Mouse (Mus musculus): Measurements from ENCODE around the gene Gm11172. TPM values are rescaled to one million over a fixed set of nuclear protein-coding genes. Genes with fewer than 3 reads are reported as not detected.

The Gm11172 gene
- polyA plus RNA-seq, 1 experiment from 2014 or later, result not detected

- WGBS, result 78% methylated on average over 5 of the region's 5 CpGs
- no peak overlapping the region for H3K4me3 ChIP-seq
- H3K36me3 ChIP-seq, result no peaks in the 10 kb centered on the region
- H3K27me3 ChIP-seq (ENCODE audit: insufficient read depth, poor library complexity, severe bottlenecking), result peaks cover 10% of the 10 kb centered on the region; the same call in 1 of the 2 replicates
- peak overlapping the region; percentile 42 for H3K27ac ChIP-seq
- no peaks in the 10 kb centered on the region for H3K9me3 ChIP-seq
- DNase-seq (ENCODE audit: low spot score), result no peak
- peaks cover 71% of the 10 kb centered on the region for H3K4me1 ChIP-seq
Measured at GRCm38 (mm10) chr16:10780631-10781120, 32.0 kb upstream of the Gm11172 start.

GRCm38 (mm10) chr16:10781862-10782371, 30.8 kb upstream of the Gm11172 start:
- 25% methylated on average over 9 of the region's 9 CpGs for WGBS
- Histone ChIP-seq H3K9me3 (no peaks in the 10 kb centered on the region), H3K36me3 (no peaks in the 10 kb centered on the region), H3K4me3 (no peak overlapping the region), H3K27ac (peak overlapping the region; percentile 79), H3K27me3 (ENCODE audit: insufficient read depth, poor library complexity, severe bottlenecking) (peaks cover 10% of the 10 kb centered on the region; the same call in 1 of the 2 replicates), H3K4me1 (peaks cover 75% of the 10 kb centered on the region)
- DNase-seq (ENCODE audit: low spot score), result no peak

DNA sequence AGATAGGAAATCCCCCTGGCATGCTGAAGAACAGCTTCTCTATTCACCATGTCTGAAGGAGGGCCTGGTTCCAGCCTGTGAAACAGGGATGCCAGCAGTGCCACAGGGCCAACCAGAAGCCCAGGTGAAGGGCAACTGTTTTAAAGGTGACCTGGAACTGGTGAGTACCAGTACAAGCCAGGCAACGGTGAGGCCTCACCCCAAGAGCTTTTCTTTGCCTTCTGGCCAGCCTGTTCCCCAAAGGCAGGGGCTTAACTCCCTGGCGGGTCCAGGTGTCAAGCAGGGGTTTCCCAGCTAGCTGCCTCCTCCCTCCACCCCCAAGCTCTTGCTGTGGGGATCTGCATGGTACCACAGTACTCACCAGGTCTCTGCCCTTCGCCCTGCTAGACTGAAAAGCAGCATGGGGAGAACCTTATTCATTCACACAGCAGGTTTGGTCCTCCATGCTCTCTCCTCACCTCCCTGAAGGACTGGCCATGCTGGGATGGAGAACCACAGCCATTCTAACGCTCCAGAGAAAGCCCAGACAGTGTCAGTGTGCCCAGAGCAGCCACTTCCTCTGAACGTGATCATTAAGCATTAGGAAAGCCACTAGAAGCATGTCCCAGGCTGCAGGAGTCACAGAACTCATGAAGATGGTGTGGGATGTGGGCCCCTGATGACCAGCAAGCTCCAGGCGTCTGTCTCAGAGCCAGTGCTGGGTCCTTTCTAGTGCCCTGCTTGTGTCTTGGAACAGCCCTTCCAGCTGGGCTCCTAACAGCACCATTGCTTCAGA, 30.2 kb upstream of the Gm11172 start:
- H3K27me3 ChIP-seq (ENCODE audit: insufficient read depth, poor library complexity, severe bottlenecking), result peaks cover 10% of the 10 kb centered on the region; the same call in 1 of the 2 replicates
- no peaks in the 10 kb centered on the region for H3K9me3 ChIP-seq
- H3K27ac ChIP-seq, result peak overlapping the region; percentile 79
- H3K4me1 ChIP-seq, result peaks cover 75% of the 10 kb centered on the region
- peak overlapping the region; percentile 82; the same call in 1 of the 2 replicates for H3K4me3 ChIP-seq
- WGBS, result 39% methylated on average over 6 of the region's 6 CpGs
- DNase-seq (ENCODE audit: low spot score), result no peak
- H3K36me3 ChIP-seq, result no peaks in the 10 kb centered on the region

DNA sequence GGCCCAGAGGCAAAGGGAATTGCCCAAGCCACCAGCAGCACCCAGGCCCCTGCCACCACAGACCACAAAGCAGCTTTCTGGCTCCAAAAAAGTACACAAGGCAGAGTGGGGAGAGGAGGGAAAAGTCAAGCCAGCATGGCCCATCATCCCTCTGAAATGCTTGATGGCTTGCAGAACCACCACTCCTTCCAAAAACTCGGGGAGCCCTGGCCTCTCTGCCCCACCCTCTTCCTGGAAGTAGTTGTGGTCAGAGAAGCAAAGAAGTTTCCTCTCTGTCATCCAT, 29.6 kb upstream of the Gm11172 start:
- peaks cover 12% of the 10 kb centered on the region; the same call in 1 of the 2 replicates for H3K27me3 ChIP-seq (ENCODE audit: insufficient read depth, poor library complexity, severe bottlenecking)
- DNase-seq (ENCODE audit: low spot score), result no peak
- peaks cover 72% of the 10 kb centered on the region for H3K4me1 ChIP-seq
- H3K4me3 ChIP-seq, result 0 out of 2 replicates have a peak overlapping the region, but pooled peaks have one; percentile 82
- H3K27ac ChIP-seq, result peak overlapping the region; percentile 79
- no peaks in the 10 kb centered on the region for H3K9me3 ChIP-seq
- 21% methylated on average over 1 of the region's 1 CpGs for WGBS
- H3K36me3 ChIP-seq, result no peaks in the 10 kb centered on the region

DNA sequence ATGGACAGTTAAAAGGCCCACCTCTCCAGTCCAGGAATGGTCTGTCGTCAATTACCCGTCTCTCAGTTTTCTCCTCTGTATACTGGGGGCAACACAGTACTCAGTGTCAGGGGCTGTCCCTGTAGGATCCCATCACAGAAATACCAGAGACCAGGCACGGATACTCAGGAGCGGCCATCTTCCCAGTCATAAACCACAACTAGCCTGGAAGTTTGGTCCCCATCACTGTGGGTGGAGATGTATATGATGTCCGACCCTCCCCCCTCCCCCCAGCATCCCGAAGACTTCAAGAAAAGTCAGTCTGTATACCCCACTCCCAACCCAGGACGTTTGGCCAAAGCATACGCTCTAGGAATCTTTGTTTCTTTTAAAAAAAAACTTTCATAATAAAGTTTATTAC, 29.3 kb upstream of the Gm11172 start:
- WGBS, result 69% methylated on average over 8 of the region's 8 CpGs
- Histone ChIP-seq H3K9me3 (no peaks in the 10 kb centered on the region), H3K27me3 (ENCODE audit: insufficient read depth, poor library complexity, severe bottlenecking) (peaks cover 16% of the 10 kb centered on the region; the same call in 1 of the 2 replicates), H3K4me3 (peak overlapping the region; percentile 82), H3K36me3 (no peaks in the 10 kb centered on the region), H3K4me1 (peaks cover 75% of the 10 kb centered on the region), H3K27ac (peak overlapping the region; percentile 79; the same call in 1 of the 2 replicates)
- no peak for DNase-seq (ENCODE audit: low spot score)

- DNase-seq (ENCODE audit: low spot score), result no peak
- Histone ChIP-seq H3K27ac (peak overlapping the region; percentile 95), H3K9me3 (no peaks in the 10 kb centered on the region), H3K4me3 (peak overlapping the region; percentile 82), H3K27me3 (ENCODE audit: insufficient read depth, poor library complexity, severe bottlenecking) (peaks cover 22% of the 10 kb centered on the region), H3K4me1 (peaks cover 76% of the 10 kb centered on the region), H3K36me3 (no peaks in the 10 kb centered on the region)
- WGBS, result 3% methylated on average over 81 of the region's 81 CpGs
Measured at GRCm38 (mm10) chr16:10783883-10784792, 28.6 kb upstream of the Gm11172 start.

DNA sequence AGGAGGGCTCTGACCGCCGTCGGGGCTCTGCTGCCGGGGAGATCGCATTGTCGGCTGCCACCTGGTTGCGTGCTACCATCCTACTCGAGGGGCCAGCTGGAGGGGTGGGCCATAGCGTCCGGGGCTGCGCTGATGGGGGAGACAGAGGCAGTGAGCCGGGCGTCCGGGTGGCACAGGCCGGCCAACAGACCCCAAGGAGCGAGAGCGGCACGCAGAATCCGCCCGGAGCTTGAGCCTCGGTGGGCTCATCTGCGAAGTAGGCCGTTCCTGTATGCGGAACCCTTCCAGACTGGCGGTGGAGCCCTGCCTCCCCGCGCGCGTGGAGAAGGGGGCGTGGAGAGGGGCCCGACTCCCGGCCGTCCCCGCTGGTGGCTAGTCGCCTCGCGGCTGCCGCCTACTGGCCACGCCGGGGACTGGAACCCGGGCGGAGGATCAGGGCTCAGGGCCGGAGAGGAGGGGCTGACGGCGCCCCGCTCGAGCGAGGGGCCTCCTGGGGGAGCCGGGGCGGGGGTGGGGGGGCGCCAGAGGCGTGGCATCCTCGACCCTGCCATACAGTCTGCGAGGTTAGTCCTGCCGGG, 27.8 kb upstream of the Gm11172 start:
- peak; percentile 94 for DNase-seq (ENCODE audit: low spot score)
- Histone ChIP-seq H3K27ac (peak overlapping the region; percentile 95), H3K4me1 (peaks cover 76% of the 10 kb centered on the region), H3K27me3 (ENCODE audit: insufficient read depth, poor library complexity, severe bottlenecking) (peaks cover 28% of the 10 kb centered on the region), H3K4me3 (peak overlapping the region; percentile 82), H3K36me3 (no peaks in the 10 kb centered on the region), H3K9me3 (no peaks in the 10 kb centered on the region)
- WGBS, result under 1% methylated on average over 38 of the region's 55 CpGs

DNA sequence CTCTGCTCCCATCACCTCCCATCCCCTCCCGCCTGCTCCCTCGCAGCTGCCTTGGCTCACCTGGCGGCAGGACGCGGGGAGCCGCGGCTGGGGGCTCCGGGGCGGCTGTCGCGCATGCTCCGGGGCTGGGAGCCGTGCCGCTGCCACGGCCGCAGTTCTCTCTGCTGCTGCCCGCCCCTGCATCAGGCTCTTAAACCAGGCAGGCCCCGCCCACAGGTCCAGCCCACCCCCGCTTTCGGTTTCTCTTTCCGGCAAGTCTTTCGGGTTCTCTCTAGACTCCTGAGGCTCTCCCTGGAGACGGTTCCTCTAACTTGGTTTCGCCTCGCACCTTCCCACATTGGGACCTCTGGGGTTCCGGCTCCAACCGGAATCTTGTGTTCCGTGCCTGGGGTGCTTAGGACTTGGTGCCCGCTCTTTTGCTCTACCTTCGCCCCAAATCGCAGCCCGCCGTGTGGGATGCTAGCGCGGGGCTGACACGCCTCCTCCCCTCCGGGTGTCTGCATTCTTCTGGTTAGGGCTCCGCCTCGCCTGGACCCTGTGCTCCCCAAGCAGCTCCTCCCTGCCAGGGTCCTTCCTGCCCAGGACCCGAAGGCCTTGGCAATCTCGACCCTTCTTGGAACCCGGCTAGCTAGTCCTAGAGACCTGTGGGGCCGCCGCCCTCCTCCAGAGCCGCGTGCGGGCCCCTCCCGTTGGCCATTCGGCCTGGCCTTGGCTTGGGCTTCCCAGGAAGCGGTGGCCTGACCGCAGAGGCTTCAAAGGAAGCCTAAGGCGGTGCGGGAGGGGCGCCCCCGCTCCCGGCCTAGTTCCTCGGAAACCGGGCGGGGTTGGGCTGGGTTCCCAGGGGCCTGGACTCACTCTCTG, 27.1 kb upstream of the Gm11172 start, which contains the start of gene Socs1:
Socs1 (minus strand) TSS at position 166 of the 861 bp plus-strand sequence.
- Histone ChIP-seq H3K27ac (peak within 1 kb of the TSS; percentile 95), H3K4me1 (peaks cover 72% of the 10 kb centered on the region), H3K9me3 (no peaks in the 10 kb centered on the region), H3K4me3 (peak within 1 kb of the TSS; percentile 82), H3K27me3 (ENCODE audit: insufficient read depth, poor library complexity, severe bottlenecking) (peaks cover 34% of the 10 kb centered on the region), H3K36me3 (no peaks in the 10 kb centered on the region)
- peak; percentile 96 for DNase-seq (ENCODE audit: low spot score)
- under 1% methylated on average over 59 of the region's 59 CpGs for WGBS

DNA sequence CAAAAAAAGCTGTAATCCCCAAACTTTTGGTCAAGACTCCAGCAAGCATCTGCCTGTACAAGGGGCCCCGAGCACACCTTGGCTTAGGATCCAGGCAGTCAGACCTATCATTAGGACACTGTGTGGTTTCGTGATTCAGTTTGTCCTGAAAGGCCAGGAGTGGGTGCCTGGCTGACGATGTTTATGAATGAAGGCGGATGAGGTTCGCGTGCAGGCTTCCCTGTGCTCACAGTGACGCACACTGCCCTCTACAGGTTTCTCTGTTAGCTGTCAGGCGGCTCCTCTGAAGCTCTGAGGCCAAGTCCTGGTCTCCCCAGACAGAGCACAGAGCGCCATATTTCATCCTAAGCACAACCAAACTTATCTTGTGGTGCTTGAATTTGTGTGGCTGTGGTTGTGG, 26.4 kb upstream of the Gm11172 start:
- peaks cover 65% of the 10 kb centered on the region for H3K4me1 ChIP-seq
- H3K27me3 ChIP-seq (ENCODE audit: insufficient read depth, poor library complexity, severe bottlenecking), result peaks cover 37% of the 10 kb centered on the region
- peak; percentile 95 for DNase-seq (ENCODE audit: low spot score)
- peak overlapping the region; percentile 95 for H3K27ac ChIP-seq
- H3K4me3 ChIP-seq, result peak overlapping the region; percentile 82
- no peaks in the 10 kb centered on the region for H3K36me3 ChIP-seq
- H3K9me3 ChIP-seq, result no peaks in the 10 kb centered on the region
- WGBS, result 2% methylated on average over 9 of the region's 9 CpGs

DNA sequence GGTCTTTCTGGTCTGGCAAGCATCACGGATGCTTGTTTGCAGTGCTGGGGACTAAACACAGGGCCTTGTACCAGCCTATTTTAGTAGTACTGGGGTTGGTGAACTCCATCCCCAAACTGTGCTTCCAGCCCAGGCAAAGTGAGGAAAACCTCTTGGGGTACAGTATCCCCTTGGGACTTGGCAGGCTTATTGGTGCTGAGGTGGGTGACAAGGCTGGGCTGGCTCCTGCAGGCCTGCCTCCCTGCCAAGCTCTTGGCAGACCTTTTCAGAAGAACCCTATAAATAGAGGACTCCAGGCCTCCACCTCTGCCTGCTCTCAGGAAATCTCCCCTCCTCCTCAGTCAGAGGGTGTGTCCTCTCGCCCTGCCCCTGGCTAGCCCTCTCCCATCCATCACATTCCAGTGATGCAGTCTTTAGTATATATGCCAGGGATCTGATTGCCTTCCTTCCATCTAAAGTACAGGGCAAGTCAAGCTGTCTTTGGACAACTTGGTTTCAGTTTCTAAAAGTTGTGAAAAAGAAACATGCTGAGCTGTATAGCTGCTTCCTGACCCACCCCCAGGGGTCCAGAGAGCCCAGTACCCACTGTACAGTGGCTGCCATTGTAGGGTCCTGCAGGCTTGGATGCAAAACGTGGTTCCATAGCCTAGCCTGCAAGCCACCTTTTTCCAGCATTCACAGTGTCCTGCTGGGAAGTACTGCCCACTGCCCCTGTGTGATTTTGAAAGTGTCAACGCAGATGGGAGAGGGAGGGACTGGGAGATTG, 25.8 kb upstream of the Gm11172 start:
- WGBS, result 43% methylated on average over 4 of the region's 4 CpGs
- H3K27ac ChIP-seq, result peak overlapping the region; percentile 95
- H3K4me1 ChIP-seq, result peaks cover 58% of the 10 kb centered on the region

DNA sequence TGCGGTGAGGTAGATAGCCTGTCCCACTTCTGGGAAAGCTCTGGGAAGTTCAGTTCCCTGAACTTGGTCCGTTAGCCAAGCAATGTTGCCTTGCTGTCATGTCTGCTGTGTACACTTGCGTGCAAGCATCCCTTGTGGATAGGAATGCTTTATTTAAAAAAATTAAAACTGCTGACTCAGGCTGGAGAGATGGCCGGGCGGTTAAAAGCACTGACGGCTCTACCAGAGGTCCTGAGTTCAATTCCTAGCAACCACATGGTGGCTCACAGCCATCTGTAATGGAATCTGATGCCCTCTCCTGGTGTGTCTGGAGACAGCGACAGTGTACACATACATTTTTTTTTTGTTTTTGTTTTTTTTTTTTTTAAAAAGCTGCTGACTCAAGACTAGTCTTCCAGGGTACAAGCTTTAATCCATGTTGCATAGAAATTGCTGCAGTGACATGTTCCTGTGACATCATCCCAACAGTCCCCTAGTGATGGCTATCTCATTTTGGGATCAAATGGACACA, 25.1 kb upstream of the Gm11172 start:
- 75% methylated on average over 7 of the region's 7 CpGs for WGBS
- no peaks in the 10 kb centered on the region for H3K36me3 ChIP-seq
- no peak overlapping the region for H3K4me3 ChIP-seq
- H3K4me1 ChIP-seq, result peaks cover 52% of the 10 kb centered on the region
- peaks cover 46% of the 10 kb centered on the region for H3K27me3 ChIP-seq (ENCODE audit: insufficient read depth, poor library complexity, severe bottlenecking)
- no peaks in the 10 kb centered on the region for H3K9me3 ChIP-seq
- H3K27ac ChIP-seq, result no peak overlapping the region
- DNase-seq (ENCODE audit: low spot score), result no peak

More for the DNA sequence above, 25.8 kb upstream of the Gm11172 start:
- no peak for DNase-seq (ENCODE audit: low spot score)
- no peaks in the 10 kb centered on the region for H3K36me3 ChIP-seq
- peaks cover 44% of the 10 kb centered on the region for H3K27me3 ChIP-seq (ENCODE audit: insufficient read depth, poor library complexity, severe bottlenecking)
- H3K4me3 ChIP-seq, result peak overlapping the region; percentile 82; the same call in 1 of the 2 replicates
- no peaks in the 10 kb centered on the region for H3K9me3 ChIP-seq

All from heart, embryonic 10.5 days (tissue).